Mouse (Mus musculus): ENCODE measurements around the gene Igf2bp3. TPM values are rescaled to one million over a fixed set of nuclear protein-coding genes. Genes with fewer than 3 reads are reported as not detected.

Igf2bp3 gene
- polyA plus RNA-seq, 1 experiment, result 1.3 TPM

- H3K4me1 ChIP-seq (replicated peaks; ENCODE audit: control insufficient read depth, insufficient read depth, low read length), result peaks cover 39% of the 10 kb centered on the region
- peaks cover 33% of the 10 kb centered on the region for H3K27me3 ChIP-seq (ENCODE audit: control insufficient read depth, insufficient read depth, low read length)
- H3K27ac ChIP-seq (ENCODE audit: control insufficient read depth, insufficient read depth, low read length), result peak overlapping the region; percentile 54; the same call in 1 of the 2 replicates
- TF ChIP-seq CTCF (IDR thresholded peaks at IDR 0.05; ENCODE audit: borderline replicate concordance, control insufficient read depth, extremely low read depth, insufficient read depth, low read length, poor library complexity), result no peak
- TF ChIP-seq POLR2A (IDR thresholded peaks at IDR 0.05; ENCODE audit: control insufficient read depth, extremely low read depth, insufficient read depth, low read length, poor library complexity), result no peak
- H3K36me3 ChIP-seq (ENCODE audit: control insufficient read depth, insufficient read depth, low read length), result no peaks in the 10 kb centered on the region
- DNase-seq, result peak; percentile 30
- 12% methylated on average over 14 of the region's 14 CpGs for WGBS
- peak overlapping the region; percentile 27; the same call in 1 of the 2 replicates for H3K4me3 ChIP-seq (ENCODE audit: control insufficient read depth, insufficient read depth, low read length)
Observed at GRCm38 (mm10) chr6:49215748-49216585, 1.2 kb upstream of the Igf2bp3 start.

- peaks cover 39% of the 10 kb centered on the region for H3K4me1 ChIP-seq (replicated peaks; ENCODE audit: control insufficient read depth, insufficient read depth, low read length)
- DNase-seq, result peak; percentile 28
Observed at GRCm38 (mm10) chr6:49214086-49214927, 450 bp downstream of the Igf2bp3 start.

GRCm38 (mm10) chr6:49213581-49214085 is 1.1 kb downstream of the Igf2bp3 start:
- Histone ChIP-seq H3K36me3 (ENCODE audit: control insufficient read depth, insufficient read depth, low read length) (no peaks in the 10 kb centered on the region), H3K4me3 (ENCODE audit: control insufficient read depth, insufficient read depth, low read length) (peak overlapping the region; percentile 62), H3K4me1 (replicated peaks; ENCODE audit: control insufficient read depth, insufficient read depth, low read length) (peaks cover 43% of the 10 kb centered on the region), H3K27ac (ENCODE audit: control insufficient read depth, insufficient read depth, low read length) (no peak overlapping the region), H3K27me3 (ENCODE audit: control insufficient read depth, insufficient read depth, low read length) (peaks cover 28% of the 10 kb centered on the region)
- WGBS, result 3% methylated on average over 50 of the region's 50 CpGs
- DNase-seq, result no peak
- TF ChIP-seq POLR2A (IDR thresholded peaks at IDR 0.05; ENCODE audit: control insufficient read depth, extremely low read depth, insufficient read depth, low read length, poor library complexity) (no peak), CTCF (IDR thresholded peaks at IDR 0.05; ENCODE audit: borderline replicate concordance, control insufficient read depth, extremely low read depth, insufficient read depth, low read length, poor library complexity) (no peak)

More at GRCm38 (mm10) chr6:49214086-49214927, 450 bp downstream of the Igf2bp3 start:
- Histone ChIP-seq H3K27me3 (ENCODE audit: control insufficient read depth, insufficient read depth, low read length) (peaks cover 28% of the 10 kb centered on the region), H3K27ac (ENCODE audit: control insufficient read depth, insufficient read depth, low read length) (peak overlapping the region; percentile 36; the same call in 1 of the 2 replicates), H3K4me3 (ENCODE audit: control insufficient read depth, insufficient read depth, low read length) (peak overlapping the region; percentile 62), H3K36me3 (ENCODE audit: control insufficient read depth, insufficient read depth, low read length) (no peaks in the 10 kb centered on the region)
- WGBS, result 2% methylated on average over 76 of the region's 76 CpGs
- no peak for TF ChIP-seq CTCF (IDR thresholded peaks at IDR 0.05; ENCODE audit: borderline replicate concordance, control insufficient read depth, extremely low read depth, insufficient read depth, low read length, poor library complexity)
- no peak for TF ChIP-seq POLR2A (IDR thresholded peaks at IDR 0.05; ENCODE audit: control insufficient read depth, extremely low read depth, insufficient read depth, low read length, poor library complexity)

GRCm38 (mm10) chr6:49212931-49213580 is 1.7 kb downstream of the Igf2bp3 start:
- peak overlapping the region; percentile 62 for H3K4me3 ChIP-seq (ENCODE audit: control insufficient read depth, insufficient read depth, low read length)
- peaks cover 26% of the 10 kb centered on the region for H3K27me3 ChIP-seq (ENCODE audit: control insufficient read depth, insufficient read depth, low read length)
- 64% methylated on average over 20 of the region's 20 CpGs for WGBS
- H3K36me3 ChIP-seq (ENCODE audit: control insufficient read depth, insufficient read depth, low read length), result no peaks in the 10 kb centered on the region
- H3K4me1 ChIP-seq (replicated peaks; ENCODE audit: control insufficient read depth, insufficient read depth, low read length), result peaks cover 41% of the 10 kb centered on the region
- DNase-seq, result no peak
- no peak for TF ChIP-seq POLR2A (IDR thresholded peaks at IDR 0.05; ENCODE audit: control insufficient read depth, extremely low read depth, insufficient read depth, low read length, poor library complexity)
- no peak for TF ChIP-seq CTCF (IDR thresholded peaks at IDR 0.05; ENCODE audit: borderline replicate concordance, control insufficient read depth, extremely low read depth, insufficient read depth, low read length, poor library complexity)
- H3K27ac ChIP-seq (ENCODE audit: control insufficient read depth, insufficient read depth, low read length), result no peak overlapping the region

GRCm38 (mm10) chr6:49212141-49212540 is 2.6 kb downstream of the Igf2bp3 start:
- TF ChIP-seq CTCF (IDR thresholded peaks at IDR 0.05; ENCODE audit: borderline replicate concordance, control insufficient read depth, extremely low read depth, insufficient read depth, low read length, poor library complexity), result no peak
- TF ChIP-seq POLR2A (IDR thresholded peaks at IDR 0.05; ENCODE audit: control insufficient read depth, extremely low read depth, insufficient read depth, low read length, poor library complexity), result no peak

More at GRCm38 (mm10) chr6:49212141-49212540, 2.6 kb downstream of the Igf2bp3 start:
- Histone ChIP-seq H3K27me3 (ENCODE audit: control insufficient read depth, insufficient read depth, low read length) (peaks cover 23% of the 10 kb centered on the region), H3K4me1 (replicated peaks; ENCODE audit: control insufficient read depth, insufficient read depth, low read length) (peaks cover 35% of the 10 kb centered on the region), H3K27ac (ENCODE audit: control insufficient read depth, insufficient read depth, low read length) (no peak overlapping the region), H3K4me3 (ENCODE audit: control insufficient read depth, insufficient read depth, low read length) (no peak overlapping the region), H3K36me3 (ENCODE audit: control insufficient read depth, insufficient read depth, low read length) (no peaks in the 10 kb centered on the region)
- DNase-seq, result no peak
- 59% methylated on average over 4 of the region's 4 CpGs for WGBS
